Mouse (Mus musculus): ENCODE measurements around the gene Ascl3. TPM values are rescaled to one million over a fixed set of nuclear protein-coding genes. Genes with fewer than 3 reads are reported as not detected.

Ascl3 gene
- polyA plus RNA-seq, 1 experiment from 2014 or later: not detected

DNA sequence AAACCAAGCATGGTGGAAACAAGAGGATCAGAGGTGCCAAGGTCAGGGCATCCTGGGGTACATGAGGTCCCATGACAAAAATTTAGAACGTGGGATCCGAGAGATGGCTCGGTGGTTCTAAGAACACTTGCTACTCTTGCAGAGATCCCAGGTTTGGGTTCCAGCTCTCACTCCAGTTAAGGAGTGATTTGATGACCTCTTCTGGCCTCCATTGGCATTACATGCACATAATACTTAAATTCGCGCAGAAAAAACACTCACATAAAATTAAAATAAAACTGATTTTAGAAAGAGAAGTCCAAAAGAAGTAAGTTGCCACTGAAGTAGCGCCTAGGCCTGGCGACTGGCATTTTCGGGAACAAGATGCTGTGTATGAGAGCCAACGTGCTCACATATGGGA is 12.2 kb downstream of the Ascl3 start:
- no peaks in the 10 kb centered on the region for H3K9me3 ChIP-seq (ENCODE audit: control insufficient read depth, low read length)
- ATAC-seq (ENCODE audit: low FRiP score): no peak
- no peak overlapping the region for H3K9ac ChIP-seq
- no peaks in the 10 kb centered on the region for H3K4me1 ChIP-seq (replicated peaks; ENCODE audit: control insufficient read depth, insufficient read depth, low read length)
- H3K36me3 ChIP-seq (replicated peaks; ENCODE audit: control insufficient read depth, insufficient read depth): no peaks in the 10 kb centered on the region
- no peak overlapping the region for H3K4me2 ChIP-seq (replicated peaks)
- WGBS: 71% methylated on average over 9 of the region's 9 CpGs
- DNase-seq (ENCODE audit: low spot score): peak; percentile 63
- H3K27me3 ChIP-seq (ENCODE audit: control insufficient read depth, insufficient read depth, low read length): no peaks in the 10 kb centered on the region
- no peak overlapping the region for H3K27ac ChIP-seq
- no peak overlapping the region for H3K4me3 ChIP-seq (replicated peaks; ENCODE audit: low read length)

DNA sequence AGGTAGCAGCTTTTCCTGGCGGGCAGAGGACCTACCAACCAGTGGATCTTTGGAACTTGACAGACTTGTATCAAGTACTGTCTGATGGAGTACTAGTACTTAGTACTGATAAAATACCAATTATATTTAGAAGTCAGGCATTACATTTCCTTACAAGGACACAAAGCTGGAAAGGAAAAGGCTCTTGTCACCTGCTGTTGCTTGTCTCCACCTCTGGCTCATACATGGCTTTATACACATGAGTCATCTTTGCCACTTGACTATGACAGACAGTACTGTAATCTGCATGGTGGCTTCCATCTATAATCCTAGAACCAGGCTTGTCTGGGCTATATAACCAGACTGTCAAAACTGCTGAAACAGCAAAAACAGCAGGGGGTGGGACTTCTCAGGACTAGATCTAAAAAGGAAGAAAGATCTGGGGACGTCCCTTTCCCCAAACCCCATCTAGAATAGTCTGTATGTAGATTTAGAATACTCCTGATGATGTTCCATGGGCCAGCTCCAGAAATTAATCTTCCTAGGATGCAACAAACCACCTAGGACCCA is 18.0 kb downstream of the Ascl3 start:
- Histone ChIP-seq H3K9ac (no peak overlapping the region), H3K4me1 (replicated peaks; ENCODE audit: control insufficient read depth, insufficient read depth, low read length) (no peaks in the 10 kb centered on the region), H3K4me3 (replicated peaks; ENCODE audit: low read length) (no peak overlapping the region), H3K9me3 (ENCODE audit: control insufficient read depth, low read length) (no peaks in the 10 kb centered on the region), H3K27me3 (ENCODE audit: control insufficient read depth, insufficient read depth, low read length) (no peaks in the 10 kb centered on the region), H3K27ac (no peak overlapping the region), H3K36me3 (replicated peaks; ENCODE audit: control insufficient read depth, insufficient read depth) (peaks cover 23% of the 10 kb centered on the region), H3K4me2 (replicated peaks) (no peak overlapping the region)
- WGBS: 87% methylated on average over 2 of the region's 2 CpGs
- no peak for ATAC-seq (ENCODE audit: low FRiP score)
- no peak for DNase-seq (ENCODE audit: low spot score)

DNA sequence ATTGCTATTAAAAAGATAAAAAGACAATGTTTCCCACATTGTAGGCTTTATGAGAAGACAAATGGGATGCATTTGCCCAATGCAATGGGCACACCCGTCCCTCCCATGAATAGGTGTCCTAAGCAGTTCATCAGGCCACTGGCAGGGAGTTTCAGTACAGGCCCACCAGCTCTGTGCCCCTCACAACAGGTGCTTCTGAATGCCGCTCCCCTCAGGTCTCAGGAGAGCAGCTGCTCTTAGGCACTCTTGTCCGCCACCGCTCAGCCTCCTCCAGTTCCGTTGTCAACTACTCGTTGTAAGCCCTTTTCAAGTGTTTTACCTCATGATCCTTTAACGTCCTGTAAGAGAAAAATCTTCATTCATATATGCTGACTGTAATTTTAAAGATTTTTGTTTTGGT is 19.3 kb downstream of the Ascl3 start:
- H3K27me3 ChIP-seq (ENCODE audit: control insufficient read depth, insufficient read depth, low read length): no peaks in the 10 kb centered on the region
- H3K36me3 ChIP-seq (replicated peaks; ENCODE audit: control insufficient read depth, insufficient read depth): peaks cover 23% of the 10 kb centered on the region
- H3K9me3 ChIP-seq (ENCODE audit: control insufficient read depth, low read length): no peaks in the 10 kb centered on the region
- ATAC-seq (ENCODE audit: low FRiP score) (no peak), DNase-seq (ENCODE audit: low spot score) (no peak)
- H3K4me3 ChIP-seq (replicated peaks; ENCODE audit: low read length): no peak overlapping the region
- 90% methylated on average over 7 of the region's 7 CpGs for WGBS
- no peak overlapping the region for H3K27ac ChIP-seq
- no peak overlapping the region for H3K4me2 ChIP-seq (replicated peaks)
- no peak overlapping the region for H3K9ac ChIP-seq
- no peaks in the 10 kb centered on the region for H3K4me1 ChIP-seq (replicated peaks; ENCODE audit: control insufficient read depth, insufficient read depth, low read length)

DNA sequence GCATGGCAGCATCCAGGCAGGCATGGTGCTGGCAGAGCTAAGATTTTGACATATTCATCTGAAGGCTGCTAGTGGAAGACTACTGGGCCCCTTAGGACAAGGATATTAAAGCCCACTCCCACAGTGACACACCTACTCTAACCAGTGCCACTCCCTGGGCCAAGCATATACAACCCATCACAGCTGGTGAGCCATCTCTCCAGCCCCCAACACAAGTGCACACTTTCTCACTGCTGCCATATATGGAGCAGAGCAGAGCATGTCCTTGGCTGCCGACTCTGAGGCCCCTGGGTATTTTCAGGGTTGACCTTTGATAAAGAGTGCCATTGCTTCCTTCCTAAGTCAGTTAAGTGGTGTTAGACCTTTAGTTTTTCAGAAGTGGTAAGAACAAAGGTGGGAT is 21.5 kb downstream of the Ascl3 start:
- 88% methylated on average over 1 of the region's 1 CpGs for WGBS
- H3K27me3 ChIP-seq (ENCODE audit: control insufficient read depth, insufficient read depth, low read length): no peaks in the 10 kb centered on the region
- no peak overlapping the region for H3K4me2 ChIP-seq (replicated peaks)
- peaks cover 23% of the 10 kb centered on the region for H3K36me3 ChIP-seq (replicated peaks; ENCODE audit: control insufficient read depth, insufficient read depth)
- H3K27ac ChIP-seq: no peak overlapping the region
- H3K9me3 ChIP-seq (ENCODE audit: control insufficient read depth, low read length): no peaks in the 10 kb centered on the region
- no peak for DNase-seq (ENCODE audit: low spot score)
- no peak overlapping the region for H3K4me3 ChIP-seq (replicated peaks; ENCODE audit: low read length)
- no peaks in the 10 kb centered on the region for H3K4me1 ChIP-seq (replicated peaks; ENCODE audit: control insufficient read depth, insufficient read depth, low read length)
- ATAC-seq (ENCODE audit: low FRiP score): no peak
- H3K9ac ChIP-seq: no peak overlapping the region

DNA sequence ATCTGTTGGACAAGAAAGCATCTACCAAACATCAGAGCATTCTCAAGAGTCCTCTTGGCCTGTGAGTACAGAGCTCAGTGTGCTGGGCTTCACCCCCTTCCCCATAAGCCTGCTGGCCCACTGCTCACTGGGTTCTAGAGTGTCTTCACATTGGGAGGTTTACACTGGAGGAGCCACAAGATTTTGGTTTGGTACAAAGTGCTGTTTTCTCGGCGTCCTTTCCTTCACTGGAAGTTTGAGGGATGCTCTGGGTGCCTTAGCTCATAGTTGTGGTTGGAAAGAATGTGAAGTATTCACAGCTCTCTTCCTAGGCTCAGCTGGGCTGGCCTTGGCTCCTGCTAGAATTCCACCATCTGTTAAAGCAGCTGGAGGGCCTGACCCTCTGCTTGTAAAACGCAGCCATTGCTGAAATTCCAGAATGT is 22.6 kb downstream of the Ascl3 start:
- no peaks in the 10 kb centered on the region for H3K27me3 ChIP-seq (ENCODE audit: control insufficient read depth, insufficient read depth, low read length)
- no peak overlapping the region for H3K27ac ChIP-seq
- H3K9me3 ChIP-seq (ENCODE audit: control insufficient read depth, low read length): no peaks in the 10 kb centered on the region
- DNase-seq (ENCODE audit: low spot score) (no peak), ATAC-seq (ENCODE audit: low FRiP score) (no peak)
- H3K4me1 ChIP-seq (replicated peaks; ENCODE audit: control insufficient read depth, insufficient read depth, low read length): no peaks in the 10 kb centered on the region
- peaks cover 23% of the 10 kb centered on the region for H3K36me3 ChIP-seq (replicated peaks; ENCODE audit: control insufficient read depth, insufficient read depth)
- 76% methylated on average over 3 of the region's 3 CpGs for WGBS
- no peak overlapping the region for H3K4me2 ChIP-seq (replicated peaks)
- H3K9ac ChIP-seq: no peak overlapping the region
- no peak overlapping the region for H3K4me3 ChIP-seq (replicated peaks; ENCODE audit: low read length)

DNA sequence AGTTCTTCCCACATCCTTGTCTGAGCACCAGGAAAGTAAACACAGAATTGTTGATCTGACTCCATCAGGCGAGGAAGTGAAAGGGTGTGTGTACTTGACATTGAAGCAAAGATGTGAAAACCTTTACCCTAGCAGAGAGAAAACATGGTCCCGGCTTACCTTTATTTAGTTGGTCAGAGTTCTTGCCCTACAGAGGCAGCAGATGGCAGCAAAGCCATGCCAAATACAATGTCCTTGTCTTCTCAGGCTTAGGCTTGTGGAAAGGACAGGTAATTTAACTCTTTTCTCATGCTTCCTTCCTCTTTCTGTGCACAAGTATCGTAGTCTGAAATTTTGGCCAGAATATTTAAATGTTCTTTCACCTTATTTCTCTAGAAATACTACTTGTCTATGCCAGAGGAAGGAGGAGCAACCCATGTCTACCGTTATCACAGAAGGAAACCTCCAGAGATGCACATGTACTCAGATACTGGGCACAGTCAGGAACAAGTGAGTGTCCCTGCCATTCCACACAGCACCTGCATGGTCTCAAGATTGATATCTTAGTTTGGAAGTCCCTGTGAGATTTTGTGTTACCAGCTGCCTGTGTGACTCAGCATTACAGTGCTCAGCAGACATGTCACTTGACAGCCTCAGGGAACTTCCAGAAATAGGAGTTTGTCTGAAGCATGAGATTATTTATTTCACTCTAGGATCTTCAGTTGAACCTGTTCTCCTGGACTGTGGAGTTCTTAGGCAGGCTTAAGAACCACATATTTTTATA is 24.3 kb downstream of the Ascl3 start:
- 53% methylated on average over 4 of the region's 4 CpGs for WGBS

DNA sequence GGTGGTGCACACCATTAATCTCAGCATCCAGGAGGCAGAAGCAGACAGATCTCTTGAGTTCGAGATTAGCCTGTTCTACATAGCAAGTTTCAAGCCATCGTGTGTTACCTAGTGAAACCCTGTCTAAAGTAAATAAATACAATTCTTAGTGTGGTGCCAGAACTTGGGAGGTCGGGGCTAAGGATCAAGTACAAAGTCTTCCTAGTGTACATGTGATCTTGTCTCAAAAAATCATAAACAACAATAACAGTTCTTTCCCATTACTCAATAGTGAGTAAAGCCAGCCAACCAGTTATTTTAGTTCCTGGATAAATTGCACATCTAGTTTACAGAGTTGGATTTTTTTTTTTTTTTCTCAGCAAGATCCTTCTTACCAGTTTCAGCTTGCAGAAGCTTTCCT is 27.1 kb downstream of the Ascl3 start:
- Histone ChIP-seq H3K4me3 (replicated peaks; ENCODE audit: low read length) (peak overlapping the region; percentile 59), H3K9ac (no peak overlapping the region)
- no peak for ATAC-seq (ENCODE audit: low FRiP score)

More for the DNA sequence above, 24.3 kb downstream of the Ascl3 start:
- Histone ChIP-seq H3K9ac (no peak overlapping the region), H3K27ac (no peak overlapping the region), H3K4me2 (replicated peaks) (no peak overlapping the region), H3K36me3 (replicated peaks; ENCODE audit: control insufficient read depth, insufficient read depth) (peaks cover 12% of the 10 kb centered on the region), H3K27me3 (ENCODE audit: control insufficient read depth, insufficient read depth, low read length) (no peaks in the 10 kb centered on the region), H3K4me1 (replicated peaks; ENCODE audit: control insufficient read depth, insufficient read depth, low read length) (no peaks in the 10 kb centered on the region; the same call in 1 of the 2 replicates), H3K9me3 (ENCODE audit: control insufficient read depth, low read length) (no peaks in the 10 kb centered on the region), H3K4me3 (replicated peaks; ENCODE audit: low read length) (no peak overlapping the region)
- ATAC-seq (ENCODE audit: low FRiP score) (no peak), DNase-seq (ENCODE audit: low spot score) (peak; percentile 76)

DNA sequence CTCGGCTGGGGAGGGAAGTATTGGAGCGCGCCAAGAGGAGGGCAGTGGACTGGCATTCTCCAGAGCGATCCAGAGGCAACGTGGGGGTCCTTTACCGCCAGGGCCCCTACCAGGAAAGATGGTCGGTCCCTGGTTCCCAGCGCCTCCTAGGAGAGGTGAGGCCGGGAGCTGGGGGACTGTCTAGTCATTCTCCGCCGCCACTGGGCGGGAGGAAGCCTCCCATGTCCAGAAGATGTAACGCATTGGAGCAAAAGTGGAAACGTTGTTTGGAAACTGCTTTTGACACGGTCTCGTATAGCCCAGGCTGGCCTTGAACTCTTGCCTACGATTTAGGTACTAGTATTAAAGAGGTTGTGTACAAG is 27.5 kb downstream of the Ascl3 start:
- Histone ChIP-seq H3K36me3 (replicated peaks; ENCODE audit: control insufficient read depth, insufficient read depth) (peaks cover 3% of the 10 kb centered on the region), H3K27me3 (ENCODE audit: control insufficient read depth, insufficient read depth, low read length) (no peaks in the 10 kb centered on the region), H3K9me3 (ENCODE audit: control insufficient read depth, low read length) (no peaks in the 10 kb centered on the region), H3K9ac (peak overlapping the region; percentile 63), H3K4me1 (replicated peaks; ENCODE audit: control insufficient read depth, insufficient read depth, low read length) (no peaks in the 10 kb centered on the region; the same call in 1 of the 2 replicates), H3K4me3 (replicated peaks; ENCODE audit: low read length) (peak overlapping the region; percentile 59), H3K4me2 (replicated peaks) (peak overlapping the region; percentile 74), H3K27ac (peak overlapping the region; percentile 55)
- WGBS: 1% methylated on average over 16 of the region's 17 CpGs
- DNase-seq (ENCODE audit: low spot score): no peak
- no peak; the same call in 1 of the 2 replicates for ATAC-seq (ENCODE audit: low FRiP score)

More for the DNA sequence above, 27.1 kb downstream of the Ascl3 start:
- peak overlapping the region; percentile 74 for H3K4me2 ChIP-seq (replicated peaks)
- peaks cover 7% of the 10 kb centered on the region for H3K36me3 ChIP-seq (replicated peaks; ENCODE audit: control insufficient read depth, insufficient read depth)
- H3K4me1 ChIP-seq (replicated peaks; ENCODE audit: control insufficient read depth, insufficient read depth, low read length): no peaks in the 10 kb centered on the region; the same call in 1 of the 2 replicates
- no peak overlapping the region for H3K27ac ChIP-seq
- H3K27me3 ChIP-seq (ENCODE audit: control insufficient read depth, insufficient read depth, low read length): no peaks in the 10 kb centered on the region
- no peak for DNase-seq (ENCODE audit: low spot score)
- H3K9me3 ChIP-seq (ENCODE audit: control insufficient read depth, low read length): no peaks in the 10 kb centered on the region
- WGBS: 74% methylated on average over 3 of the region's 3 CpGs

DNA sequence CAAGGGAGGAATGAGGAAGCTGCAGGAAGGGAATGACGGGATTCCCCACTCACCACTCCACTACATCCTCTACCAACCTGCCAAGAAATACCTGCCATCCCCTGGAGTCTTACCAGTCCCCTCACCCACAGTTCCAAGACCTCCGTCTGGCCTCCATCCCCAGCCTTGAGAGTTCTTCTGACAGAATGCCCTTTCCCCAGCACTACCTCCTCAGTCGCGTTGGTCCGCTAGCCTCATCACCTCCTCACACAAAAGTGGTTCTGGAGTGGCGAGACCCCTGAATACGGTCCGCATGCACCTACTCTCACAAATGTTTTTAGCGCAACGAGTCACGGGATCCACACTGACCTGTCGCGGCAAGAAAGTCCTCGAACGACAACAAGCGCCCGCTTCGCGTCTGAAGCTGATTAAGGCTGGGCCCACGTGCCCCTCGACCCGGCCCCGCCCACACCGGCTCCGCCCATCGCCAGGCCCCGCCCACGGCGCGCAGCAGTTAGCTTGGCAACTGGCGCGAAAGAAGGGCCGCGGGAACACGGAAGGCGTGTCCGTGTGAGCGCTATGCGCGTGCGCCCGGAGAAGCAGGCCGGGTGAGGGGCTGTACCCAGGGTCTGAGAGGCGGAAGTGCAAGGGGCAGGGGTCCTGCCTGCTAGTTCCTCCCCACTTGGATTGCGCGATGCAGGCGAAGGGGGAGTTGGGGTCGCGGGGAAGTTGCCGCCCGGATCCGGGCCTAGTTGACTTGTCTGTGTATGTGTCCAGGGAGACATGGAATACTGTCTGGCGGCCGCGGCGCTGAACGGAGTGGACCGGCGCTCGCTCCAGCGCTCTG is 28.1 kb downstream of the Ascl3 start, which contains the start of the genes St5 and Akip1:
Gene St5 (minus strand): TSS at position 416 of the 826 bp plus-strand sequence.
Gene Akip1 (plus strand): TSS at position 501 of the 826 bp plus-strand sequence.
- DNase-seq (ENCODE audit: low spot score) (peak; percentile 92), ATAC-seq (ENCODE audit: low FRiP score) (peak; percentile 96)
- H3K27ac ChIP-seq: peak within 1 kb of the TSS; percentile 55
- peak within 1 kb of the TSS; percentile 59 for H3K4me3 ChIP-seq (replicated peaks; ENCODE audit: low read length)
- no peaks in the 10 kb centered on the region for H3K9me3 ChIP-seq (ENCODE audit: control insufficient read depth, low read length)
- H3K4me2 ChIP-seq (replicated peaks): peak within 1 kb of the TSS; percentile 74
- WGBS: under 1% methylated on average over 60 of the region's 61 CpGs
- H3K27me3 ChIP-seq (ENCODE audit: control insufficient read depth, insufficient read depth, low read length): no peaks in the 10 kb centered on the region
- H3K36me3 ChIP-seq (replicated peaks; ENCODE audit: control insufficient read depth, insufficient read depth): no peaks in the 10 kb centered on the region
- H3K9ac ChIP-seq: peak within 1 kb of the TSS; percentile 63
- no peaks in the 10 kb centered on the region; the same call in 1 of the 2 replicates for H3K4me1 ChIP-seq (replicated peaks; ENCODE audit: control insufficient read depth, insufficient read depth, low read length)
